In genomic region chr9:84070247-84070646, GRCm38 (mm10) we compare ENCODE assay signal across 28 mouse cellular contexts.
DNase-seq lines count a peak whose midpoint lies in the region; ATAC-seq and TF ChIP-seq lines count a peak whose summit lies in the region.
"Had no signal": no experiment of that assay in that cellular context is flagged by ENCODE, and none has a peak within 500 bp of the region (broad histone marks: within the 10 kb centered on the region; RNA-seq: fewer than 3 reads in every experiment).

No protein-coding gene starts in this region.

- peak; percentile 74 for ATAC-seq in forebrain, embryonic 15.5 days (replicated peaks)
- ATAC-seq in midbrain, embryonic 14.5 days (ENCODE audit: low FRiP score, low TSS enrichment) = peak; percentile 68
- ATAC-seq: CD4-positive, CD25-positive, alpha-beta regulatory T cell, adult 4 months; hindbrain, postnatal 0 days; intestine, embryonic 15.5 days had no signal

- H3K4me3 ChIP-seq in gastrocnemius, adult 2 months = no peak overlapping the region
- no peak overlapping the region for H3K4me3 ChIP-seq in forebrain, embryonic 15.5 days
- no peak overlapping the region for H3K4me3 ChIP-seq in midbrain, embryonic 14.5 days (replicated peaks; ENCODE audit: low read depth, low read length)
- H3K4me3 ChIP-seq: erythroblast, embryonic 14.5 days; heart, embryonic 10.5 days; heart, embryonic 15.5 days; hindbrain, embryonic 12.5 days; intestine, embryonic 15.5 days; liver, embryonic 15.5 days had no signal

- no peak for TF ChIP-seq POLR2A in brain, embryonic 14.5 days (IDR thresholded peaks at IDR 0.05; ENCODE audit: borderline replicate concordance, extremely low read depth, insufficient read depth, insufficient read length, poor library complexity, severe bottlenecking)

- intact Hi-C loops in gastrocnemius, adult 2 months (cut with DNase I) = no loop called here

- H3K36me3 ChIP-seq in forebrain, embryonic 15.5 days = no peaks in the 10 kb centered on the region
- H3K36me3 ChIP-seq in midbrain, embryonic 14.5 days (ENCODE audit: control insufficient read depth, insufficient read depth, low read length) = no peaks in the 10 kb centered on the region
- H3K36me3 ChIP-seq: heart, embryonic 10.5 days; heart, embryonic 15.5 days; hindbrain, embryonic 12.5 days; intestine, embryonic 15.5 days; liver, embryonic 15.5 days had no signal

- H3K4me1 ChIP-seq in forebrain, embryonic 15.5 days = peaks cover 10% of the 10 kb centered on the region
- peaks cover 3% of the 10 kb centered on the region; the same call in 1 of the 2 replicates for H3K4me1 ChIP-seq in midbrain, embryonic 14.5 days (ENCODE audit: control insufficient read depth, insufficient read depth, low read length)
- H3K4me1 ChIP-seq: intestine, embryonic 15.5 days; liver, embryonic 15.5 days had no signal

- no peak overlapping the region for H3K9ac ChIP-seq in forebrain, embryonic 15.5 days (replicated peaks)
- no peak overlapping the region for H3K9ac ChIP-seq in midbrain, embryonic 14.5 days (replicated peaks; ENCODE audit: low read length)
- H3K9ac ChIP-seq: heart, embryonic 15.5 days; hindbrain, embryonic 12.5 days; intestine, embryonic 15.5 days; liver, embryonic 15.5 days; lung, embryonic 14.5 days had no signal

- H3K27ac ChIP-seq in gastrocnemius, adult 2 months = 0 out of 2 replicates have a peak overlapping the region, but pooled peaks have one; percentile 20
- 0 out of 2 replicates have a peak overlapping the region, but pooled peaks have one; percentile 31 for H3K27ac ChIP-seq in forebrain, embryonic 15.5 days (replicated peaks)
- peak overlapping the region; percentile 41; the same call in 1 of the 2 replicates for H3K27ac ChIP-seq in midbrain, embryonic 14.5 days (replicated peaks; ENCODE audit: low read depth, low read length)
- H3K27ac ChIP-seq: heart, embryonic 10.5 days; heart, embryonic 15.5 days; hindbrain, embryonic 12.5 days; hindbrain, postnatal 0 days; intestine, embryonic 15.5 days; kidney, postnatal 0 days; liver, embryonic 15.5 days had no signal

- H3K4me2 ChIP-seq in forebrain, embryonic 15.5 days (replicated peaks) = no peak overlapping the region
- H3K4me2 ChIP-seq in midbrain, embryonic 14.5 days (ENCODE audit: low read length) = no peak overlapping the region
- H3K4me2 ChIP-seq: heart, embryonic 15.5 days; hindbrain, embryonic 12.5 days; intestine, embryonic 15.5 days; liver, embryonic 15.5 days; lung, embryonic 14.5 days had no signal

- H3K27me3 ChIP-seq in forebrain, embryonic 15.5 days = no peaks in the 10 kb centered on the region
- H3K27me3 ChIP-seq in midbrain, embryonic 14.5 days (ENCODE audit: control insufficient read depth, insufficient read depth, low read length) = no peaks in the 10 kb centered on the region
- H3K27me3 ChIP-seq: heart, embryonic 15.5 days; hindbrain, embryonic 12.5 days; intestine, embryonic 15.5 days; liver, embryonic 15.5 days had no signal

- H3K9me3 ChIP-seq in forebrain, embryonic 15.5 days = no peaks in the 10 kb centered on the region
- no peaks in the 10 kb centered on the region for H3K9me3 ChIP-seq in midbrain, embryonic 14.5 days (ENCODE audit: control insufficient read depth, low read length)
- H3K9me3 ChIP-seq: heart, embryonic 10.5 days; heart, embryonic 15.5 days; hindbrain, embryonic 12.5 days; intestine, embryonic 15.5 days; liver, embryonic 15.5 days had no signal

- no peak for TF ChIP-seq CTCF in gastrocnemius, adult 2 months (IDR thresholded peaks at IDR 0.05)
- TF ChIP-seq CTCF in brain, embryonic 14.5 days (IDR thresholded peaks at IDR 0.05; ENCODE audit: borderline replicate concordance, extremely low read depth, insufficient read depth, insufficient read length) = no peak

- no peak for DNase-seq in gastrocnemius, adult 2 months
- no peak for DNase-seq in gastrocnemius, adult 18-20 months (ENCODE audit: low spot score)
- DNase-seq in brain, embryonic 14.5 days (ENCODE audit: low read depth) = peak; percentile 67
- DNase-seq in midbrain, embryonic 14.5 days = peak; percentile 51
- no peak for DNase-seq in B cell, adult 2 months
- no peak for DNase-seq in adrenal gland, postnatal 4 days (ENCODE audit: low spot score in 2 of 2)
- DNase-seq: adrenal gland, postnatal 25 days; cerebellum, adult 2 months; cerebellum, postnatal 14 days; gastrocnemius, postnatal 10 days; heart, postnatal 36 days; kidney, adult 8-10 months; layer of hippocampus, adult 9-11 months; lung, embryonic 14.5 days; lung, postnatal 14 days; retina, postnatal 1 day; right cerebral cortex, postnatal 14 days; thymus, postnatal 4 days had no signal

- WGBS in forebrain, embryonic 15.5 days = 24% methylated on average over 6 of the region's 6 CpGs
- 40% methylated on average over 6 of the region's 6 CpGs for WGBS in midbrain, embryonic 14.5 days

Comparison
In these comparisons a context has a peak if more than half of its experiments do, and no peak if none do; other contexts are left out.
1. DNase-seq: peak in brain, embryonic 14.5 days (single experiment) and midbrain, embryonic 14.5 days (single experiment); none in gastrocnemius, adult 2 months (single experiment), gastrocnemius, adult 18-20 months (single experiment), B cell, adult 2 months (0 of 2) and adrenal gland, postnatal 4 days (0 of 2).
2. Peak in every context shown above with its lines, with median percentiles within 50 percentile points of each other: H3K27ac ChIP-seq.